Mouse (Mus musculus): ENCODE measurements around the gene Asb8.

Gene Asb8

GRCm38 (mm10) chr15:98165525-98165924, at the start of gene Asb8:
Asb8 (minus strand) TSS chr15:98165625.
- no peak for DNase-seq (ENCODE audit: low spot score)

GRCm38 (mm10) chr15:98214130-98214529, 48.7 kb upstream of the Asb8 start:
- no peak for DNase-seq (ENCODE audit: low spot score)

- DNase-seq (ENCODE audit: low spot score): no peak
Observed at GRCm38 (mm10) chr15:98213336-98213870, 48.0 kb upstream of the Asb8 start.

- DNase-seq (ENCODE audit: low spot score): no peak
Observed at GRCm38 (mm10) chr15:98209676-98210075, 44.3 kb upstream of the Asb8 start.

- no peak for DNase-seq (ENCODE audit: low spot score)
Observed at GRCm38 (mm10) chr15:98195442-98195841, 30.0 kb upstream of the Asb8 start, which contains the start of gene Olfr288. Olfr288 (minus strand) TSS chr15:98195542.

- no peak for DNase-seq (ENCODE audit: low spot score)
Observed at GRCm38 (mm10) chr15:98184456-98184855, 19.0 kb upstream of the Asb8 start.

- DNase-seq (ENCODE audit: low spot score): no peak
Observed at GRCm38 (mm10) chr15:98181856-98182570, 16.6 kb upstream of the Asb8 start.

- peak; percentile 98 for DNase-seq (ENCODE audit: low spot score)
Observed at GRCm38 (mm10) chr15:98181132-98181711, 15.8 kb upstream of the Asb8 start.

GRCm38 (mm10) chr15:98180567-98181131, 15.2 kb upstream of the Asb8 start:
- DNase-seq (ENCODE audit: low spot score): peak; percentile 34

GRCm38 (mm10) chr15:98177320-98177719, 11.9 kb upstream of the Asb8 start:
- no peak for DNase-seq (ENCODE audit: low spot score)

- peak; percentile 80 for DNase-seq (ENCODE audit: low spot score)
Observed at GRCm38 (mm10) chr15:98173821-98174220, 8.4 kb upstream of the Asb8 start.

- no peak for DNase-seq (ENCODE audit: low spot score)
Observed at GRCm38 (mm10) chr15:98172113-98172512, 6.7 kb upstream of the Asb8 start.

- DNase-seq (ENCODE audit: low spot score): no peak
Observed at GRCm38 (mm10) chr15:98170917-98171316, 5.5 kb upstream of the Asb8 start.

- peak; percentile 96 for DNase-seq (ENCODE audit: low spot score)
Observed at GRCm38 (mm10) chr15:98170365-98170764, 4.9 kb upstream of the Asb8 start.

GRCm38 (mm10) chr15:98168622-98169004, 3.2 kb upstream of the Asb8 start:
- no peak for DNase-seq (ENCODE audit: low spot score)

- peak; percentile 98 for DNase-seq (ENCODE audit: low spot score)
Observed at GRCm38 (mm10) chr15:98167645-98168621, 2.5 kb upstream of the Asb8 start.

GRCm38 (mm10) chr15:98166963-98167644, 1.7 kb upstream of the Asb8 start, which contains the start of gene Ccdc184:
Ccdc184 (plus strand) TSS chr15:98167158.
- peak; percentile 69 for DNase-seq (ENCODE audit: low spot score)

GRCm38 (mm10) chr15:98162561-98162960, 2.9 kb downstream of the Asb8 start:
- DNase-seq (ENCODE audit: low spot score): no peak

GRCm38 (mm10) chr15:98161026-98161805, 4.2 kb downstream of the Asb8 start:
- DNase-seq (ENCODE audit: low spot score): no peak

- no peak for DNase-seq (ENCODE audit: low spot score)
Observed at GRCm38 (mm10) chr15:98157253-98157652, 8.2 kb downstream of the Asb8 start.

All from MN1 (cell line).